Mouse (Mus musculus) brain, adult 2 months (tissue): ENCODE measurements at regions not wholly inside any gene's neighbourhood (a gene's known extent, or its start where the extent isn't known, plus 50 kb on each side); places are given as distances from the start of the nearest gene placed in this dataset.

Experiments
- DNase-seq: peaks from one replicate; pipeline ENCODE4 v3.0.0; 2011; ENCODE audit warnings: low read depth, low spot score

- DNase-seq, result no peak
Observed at GRCm38 (mm10) chr17:44419405-44419729, 231.0 kb downstream of the Clic5 start.

- peak; percentile 17 for DNase-seq
Observed at GRCm38 (mm10) chr17:44420098-44421070, 232.0 kb downstream of the Clic5 start.

GRCm38 (mm10) chr17:44422161-44422560 is 233.8 kb downstream of the Clic5 start:
- DNase-seq, result peak; percentile 67

GRCm38 (mm10) chr17:44422865-44423264 is 234.5 kb downstream of the Clic5 start:
- no peak for DNase-seq

- DNase-seq, result no peak
Observed at GRCm38 (mm10) chr17:44423471-44423985, 235.1 kb downstream of the Clic5 start.

- DNase-seq, result no peak
Observed at GRCm38 (mm10) chr17:44432524-44433295, 244.3 kb downstream of the Clic5 start.

- no peak for DNase-seq
Observed at GRCm38 (mm10) chr17:44433296-44433653, 244.9 kb downstream of the Clic5 start.

GRCm38 (mm10) chr17:44436536-44437043 is 248.2 kb downstream of the Clic5 start:
- no peak for DNase-seq

GRCm38 (mm10) chr17:44438526-44438925 is 250.1 kb downstream of the Clic5 start:
- no peak for DNase-seq

- DNase-seq, result no peak
Observed at GRCm38 (mm10) chr17:44443460-44443859, 255.1 kb downstream of the Clic5 start.

GRCm38 (mm10) chr17:44445361-44445760 is 257.0 kb downstream of the Clic5 start:
- no peak for DNase-seq
